Mouse (Mus musculus): Measurements from ENCODE around the gene Zfp426. TPM values are rescaled to one million over a fixed set of nuclear protein-coding genes. Genes with fewer than 3 reads are reported as not detected.
A peak's percentile ranks its signal among the peaks of the same experiment; 100 is the strongest.

Zfp426 gene
- polyA plus RNA-seq, 1 experiment from 2014 or later: 12.4 TPM

DNA sequence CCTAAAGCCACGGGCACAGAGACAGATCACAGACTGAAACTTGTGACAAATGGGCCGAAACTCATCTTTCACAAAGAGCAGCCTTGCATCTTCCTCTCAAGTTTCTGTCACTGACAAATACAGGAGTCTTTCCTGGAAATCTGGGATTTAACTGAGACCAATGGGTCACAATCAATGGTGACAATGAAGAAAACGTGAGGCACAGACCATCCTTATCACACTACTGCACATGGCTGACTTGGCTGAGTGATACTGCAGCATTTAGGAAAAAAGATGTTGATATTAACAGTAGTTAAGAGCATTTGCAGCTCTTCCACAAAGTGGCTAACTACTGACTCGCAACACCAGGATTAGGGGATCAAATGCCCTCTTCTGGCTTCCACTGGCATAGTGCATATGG is 19.1 kb upstream of the Zfp426 start:
- H3K36me3 ChIP-seq: peaks cover 59% of the 10 kb centered on the region

DNA sequence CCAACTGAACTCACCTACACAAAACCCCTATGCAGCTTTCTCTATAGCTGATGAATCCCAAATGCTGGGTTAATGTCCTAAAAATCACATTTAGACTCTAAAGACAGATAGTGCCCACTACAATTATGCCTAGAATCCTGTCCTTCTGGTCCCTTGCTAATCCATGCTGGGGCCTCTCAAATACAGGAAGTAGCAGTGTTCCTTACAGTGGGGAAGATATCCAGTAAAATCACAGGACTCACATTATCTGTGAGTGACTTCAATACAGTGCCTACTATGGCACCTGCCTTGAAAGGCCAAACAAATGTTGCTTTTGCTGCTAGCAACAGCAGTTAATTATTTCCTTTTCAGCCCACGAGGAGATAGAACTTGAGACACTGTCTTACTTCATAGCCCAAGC is 17.8 kb upstream of the Zfp426 start:
- Histone ChIP-seq H3K9ac (no peak overlapping the region), H3K27me3 (replicated peaks) (no peaks in the 10 kb centered on the region), H3K27ac (ENCODE audit: poor library complexity, severe bottlenecking) (no peak overlapping the region), H3K36me3 (peaks cover 62% of the 10 kb centered on the region), H3K4me1 (replicated peaks) (peaks cover 34% of the 10 kb centered on the region), H3K4me2 (no peak overlapping the region), H3K4me3 (no peak overlapping the region), H3K9me3 (replicated peaks) (no peaks in the 10 kb centered on the region)
- no peak for ATAC-seq (ENCODE audit: insufficient number of reproducible peaks, low FRiP score)
- WGBS: 62% methylated on average over 1 of the region's 1 CpGs

More for the DNA sequence above, 19.1 kb upstream of the Zfp426 start:
- Histone ChIP-seq H3K4me1 (replicated peaks) (peaks cover 34% of the 10 kb centered on the region), H3K4me3 (no peak overlapping the region), H3K27me3 (replicated peaks) (no peaks in the 10 kb centered on the region), H3K4me2 (no peak overlapping the region), H3K9ac (no peak overlapping the region), H3K9me3 (replicated peaks) (no peaks in the 10 kb centered on the region), H3K27ac (ENCODE audit: poor library complexity, severe bottlenecking) (no peak overlapping the region)
- no peak for ATAC-seq (ENCODE audit: insufficient number of reproducible peaks, low FRiP score)
- WGBS: 74% methylated on average over 4 of the region's 4 CpGs

DNA sequence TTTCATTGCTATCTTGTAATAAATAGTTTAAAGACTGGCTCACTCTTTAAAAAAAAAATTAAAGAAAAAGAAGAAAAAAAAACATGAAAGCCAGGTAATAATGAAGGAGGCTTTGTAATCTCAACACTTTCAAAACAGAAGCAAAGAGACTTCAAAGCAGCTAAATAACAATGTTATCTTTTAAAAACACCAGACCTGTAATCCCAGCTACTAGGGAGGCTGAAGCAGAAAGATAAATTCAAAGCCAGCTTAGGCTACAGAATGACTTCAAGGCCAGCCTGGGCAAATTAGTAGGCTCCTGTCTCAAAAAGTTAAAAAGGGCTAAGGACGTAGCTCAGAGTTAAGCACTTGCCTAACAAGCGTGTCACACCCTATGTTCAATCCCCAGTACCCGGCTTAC is 17.1 kb upstream of the Zfp426 start:
- WGBS: 70% methylated on average over 3 of the region's 3 CpGs
- Histone ChIP-seq H3K4me2 (no peak overlapping the region), H3K36me3 (peaks cover 63% of the 10 kb centered on the region), H3K27me3 (replicated peaks) (no peaks in the 10 kb centered on the region), H3K9me3 (replicated peaks) (no peaks in the 10 kb centered on the region), H3K4me3 (no peak overlapping the region), H3K27ac (ENCODE audit: poor library complexity, severe bottlenecking) (no peak overlapping the region), H3K9ac (no peak overlapping the region), H3K4me1 (replicated peaks) (peaks cover 29% of the 10 kb centered on the region)
- 0 out of 2 replicates have a peak, but pooled peaks have one; percentile 16 for ATAC-seq (ENCODE audit: insufficient number of reproducible peaks, low FRiP score)

DNA sequence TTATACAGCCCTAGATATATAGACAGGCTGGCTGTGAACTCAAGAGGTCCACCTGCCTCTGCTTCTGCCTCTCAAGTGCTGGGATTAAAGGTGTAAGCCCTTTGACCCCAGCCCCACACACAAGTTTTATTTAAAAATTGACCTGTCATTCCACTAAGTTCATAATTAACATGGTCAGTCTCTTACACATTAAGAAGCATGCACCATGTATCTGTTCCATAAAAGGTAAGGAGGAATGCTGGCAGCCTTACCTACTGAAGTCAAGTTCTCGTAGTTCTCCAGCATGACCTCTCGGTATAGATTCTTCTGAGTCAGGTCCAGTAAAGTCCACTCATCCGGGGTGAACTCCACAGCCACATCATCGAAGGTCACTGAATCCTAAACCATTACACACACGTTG is 12.3 kb upstream of the Zfp426 start:
- no peaks in the 10 kb centered on the region for H3K9me3 ChIP-seq (replicated peaks)
- H3K27me3 ChIP-seq (replicated peaks): no peaks in the 10 kb centered on the region
- H3K27ac ChIP-seq (ENCODE audit: poor library complexity, severe bottlenecking): no peak overlapping the region
- H3K4me3 ChIP-seq: no peak overlapping the region
- H3K4me2 ChIP-seq: no peak overlapping the region
- WGBS: 92% methylated on average over 5 of the region's 5 CpGs
- peaks cover 82% of the 10 kb centered on the region for H3K36me3 ChIP-seq
- ATAC-seq (ENCODE audit: insufficient number of reproducible peaks, low FRiP score): no peak
- H3K9ac ChIP-seq: no peak overlapping the region
- 0 out of 2 replicates have a peak, but pooled peaks cover 1% of the 10 kb centered on the region for H3K4me1 ChIP-seq (replicated peaks)

DNA sequence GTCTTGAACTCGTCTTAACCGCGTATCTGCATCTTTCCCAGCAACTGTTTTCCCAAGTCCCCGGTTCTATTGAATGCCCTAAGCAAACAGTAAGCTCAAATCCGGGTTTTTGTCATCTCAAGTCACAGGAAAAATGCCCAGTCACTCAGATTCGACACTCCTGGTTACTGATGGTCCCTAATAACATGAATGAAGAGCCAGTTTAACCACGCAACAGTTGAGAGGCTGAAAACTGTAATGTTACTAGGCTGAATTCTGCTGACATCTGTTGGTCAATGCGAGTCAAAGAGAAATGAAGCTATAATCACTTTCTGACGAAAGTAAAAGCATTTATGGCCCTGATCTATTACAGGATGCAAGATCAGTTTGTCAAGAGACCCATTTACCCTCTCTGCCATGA is 735 bp upstream of the Zfp426 start:
- ATAC-seq (ENCODE audit: insufficient number of reproducible peaks, low FRiP score): no peak
- peak overlapping the region; percentile 83 for H3K9ac ChIP-seq
- peaks cover 36% of the 10 kb centered on the region for H3K36me3 ChIP-seq

DNA sequence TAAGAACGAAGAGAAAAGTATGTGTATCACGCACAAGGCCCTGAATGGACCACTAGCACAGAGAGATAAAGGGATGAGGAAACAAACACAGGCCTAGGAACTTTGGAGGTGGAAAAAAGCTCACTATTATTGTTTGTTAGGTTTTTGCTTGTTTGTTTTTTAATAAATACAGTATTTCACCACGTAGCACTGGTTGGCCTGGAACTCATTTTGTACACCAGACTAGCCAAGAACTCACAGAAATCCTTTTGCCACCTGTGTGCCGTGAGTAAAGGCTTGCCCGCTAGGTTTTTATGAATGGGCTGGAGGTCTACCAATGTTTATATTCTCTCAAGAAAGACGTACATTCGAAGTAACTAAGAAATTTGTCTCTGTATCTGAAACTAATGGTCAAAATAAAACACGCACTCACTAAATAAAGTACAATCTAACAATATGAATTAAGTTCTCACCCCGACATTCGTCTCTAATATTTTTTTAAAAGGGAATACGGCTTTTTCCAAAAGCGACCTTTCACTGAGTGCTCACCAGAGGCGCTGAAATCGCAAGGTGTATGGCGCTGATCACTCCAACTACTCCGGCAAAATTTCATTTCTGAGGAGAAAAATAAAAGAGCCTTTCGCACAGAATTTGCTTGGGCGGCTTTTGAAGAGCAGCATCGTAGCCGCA is 554 bp downstream of the Zfp426 start:
- Histone ChIP-seq H3K4me3 (peak overlapping the region; percentile 71), H3K36me3 (peaks cover 27% of the 10 kb centered on the region)
- 8% methylated on average over 20 of the region's 20 CpGs for WGBS

More for the DNA sequence above, 735 bp upstream of the Zfp426 start:
- H3K27me3 ChIP-seq (replicated peaks): no peaks in the 10 kb centered on the region
- peaks cover 18% of the 10 kb centered on the region for H3K4me1 ChIP-seq (replicated peaks)
- H3K4me2 ChIP-seq: peak overlapping the region; percentile 93
- H3K4me3 ChIP-seq: peak overlapping the region; percentile 71
- H3K27ac ChIP-seq (ENCODE audit: poor library complexity, severe bottlenecking): peak overlapping the region; percentile 94
- no peaks in the 10 kb centered on the region for H3K9me3 ChIP-seq (replicated peaks)
- 6% methylated on average over 9 of the region's 9 CpGs for WGBS

DNA sequence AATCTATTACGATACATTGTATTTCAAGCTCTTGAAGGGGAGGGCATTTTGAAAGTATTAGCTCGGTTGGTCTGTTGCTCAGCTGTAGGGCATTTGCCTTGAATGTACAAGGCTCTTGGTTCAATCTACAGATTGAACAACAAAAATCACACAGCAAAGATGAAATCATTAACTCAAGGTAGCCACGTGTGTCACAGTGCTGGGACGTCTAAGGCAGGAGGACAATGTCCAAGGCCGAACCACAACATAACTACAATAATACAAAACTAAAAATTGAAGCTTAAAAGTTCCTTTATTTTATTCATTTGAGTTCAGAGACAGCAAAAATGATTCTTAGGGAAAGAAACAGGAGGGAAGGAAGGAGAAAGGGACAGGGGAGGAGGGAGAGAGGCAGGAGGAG is 3.0 kb downstream of the Zfp426 start:
- H3K36me3 ChIP-seq: peaks cover 34% of the 10 kb centered on the region

More for the DNA sequence above, 554 bp downstream of the Zfp426 start:
- Histone ChIP-seq H3K27ac (ENCODE audit: poor library complexity, severe bottlenecking) (peak overlapping the region; percentile 94), H3K9ac (peak overlapping the region; percentile 83), H3K4me1 (replicated peaks) (peaks cover 18% of the 10 kb centered on the region), H3K9me3 (replicated peaks) (no peaks in the 10 kb centered on the region), H3K4me2 (peak overlapping the region; percentile 93), H3K27me3 (replicated peaks) (no peaks in the 10 kb centered on the region)
- no peak for ATAC-seq (ENCODE audit: insufficient number of reproducible peaks, low FRiP score)

DNA sequence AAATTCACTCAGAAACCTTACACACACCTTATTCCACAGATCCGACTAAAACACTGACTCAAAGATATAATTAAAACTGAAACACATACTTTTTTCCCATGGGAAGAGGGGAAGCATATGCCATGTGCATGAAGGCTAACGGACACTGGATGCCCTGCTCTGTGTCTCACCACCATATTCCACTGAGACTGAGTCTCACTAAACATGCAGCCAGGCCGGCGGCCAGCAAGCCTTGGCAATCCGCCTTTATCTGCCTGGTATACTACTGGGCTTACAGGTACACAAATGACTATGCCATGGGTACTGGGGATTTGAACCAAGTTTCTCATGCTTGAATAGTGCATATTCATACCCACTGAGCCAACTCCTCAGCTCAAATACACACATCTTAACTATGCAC is 13.2 kb downstream of the Zfp426 start:
- H3K9me3 ChIP-seq (replicated peaks): no peaks in the 10 kb centered on the region
- peaks cover 66% of the 10 kb centered on the region for H3K36me3 ChIP-seq
- no peak overlapping the region for H3K4me2 ChIP-seq
- ATAC-seq (ENCODE audit: insufficient number of reproducible peaks, low FRiP score): no peak
- 92% methylated on average over 5 of the region's 5 CpGs for WGBS
- H3K27ac ChIP-seq (ENCODE audit: poor library complexity, severe bottlenecking): no peak overlapping the region
- no peak overlapping the region for H3K4me3 ChIP-seq
- no peaks in the 10 kb centered on the region for H3K4me1 ChIP-seq (replicated peaks)
- H3K27me3 ChIP-seq (replicated peaks): no peaks in the 10 kb centered on the region
- H3K9ac ChIP-seq: no peak overlapping the region

More for the DNA sequence above, 3.0 kb downstream of the Zfp426 start:
- no peaks in the 10 kb centered on the region for H3K27me3 ChIP-seq (replicated peaks)
- H3K9ac ChIP-seq: no peak overlapping the region
- no peaks in the 10 kb centered on the region for H3K9me3 ChIP-seq (replicated peaks)
- H3K4me2 ChIP-seq: no peak overlapping the region
- H3K27ac ChIP-seq (ENCODE audit: poor library complexity, severe bottlenecking): no peak overlapping the region
- no peak for ATAC-seq (ENCODE audit: insufficient number of reproducible peaks, low FRiP score)
- 92% methylated on average over 5 of the region's 5 CpGs for WGBS
- H3K4me1 ChIP-seq (replicated peaks): peaks cover 18% of the 10 kb centered on the region
- H3K4me3 ChIP-seq: no peak overlapping the region

DNA sequence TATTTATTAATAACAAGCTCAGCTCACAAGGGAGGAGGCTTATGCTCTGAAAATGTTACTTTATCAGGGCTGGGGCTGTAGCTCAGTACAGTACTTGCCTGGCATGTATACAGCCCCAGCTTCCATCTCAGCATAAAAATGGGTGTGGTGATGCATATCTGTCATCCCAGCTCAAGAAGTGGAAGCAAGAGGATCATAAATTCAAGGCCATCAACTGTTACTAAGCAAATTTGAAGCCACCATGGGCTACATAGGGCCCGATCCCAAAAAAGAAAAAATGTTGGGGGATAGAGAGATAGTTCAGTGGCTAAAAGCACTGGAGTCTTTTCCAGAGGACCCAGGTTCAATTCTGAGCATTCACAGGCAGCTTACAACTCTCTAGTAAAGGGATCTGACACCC is 15.9 kb downstream of the Zfp426 start:
- Histone ChIP-seq H3K27ac (ENCODE audit: poor library complexity, severe bottlenecking) (no peak overlapping the region), H3K9ac (no peak overlapping the region), H3K9me3 (replicated peaks) (peaks cover 4% of the 10 kb centered on the region; the same call in 1 of the 2 replicates), H3K4me3 (no peak overlapping the region), H3K36me3 (peaks cover 70% of the 10 kb centered on the region), H3K27me3 (replicated peaks) (no peaks in the 10 kb centered on the region), H3K4me2 (no peak overlapping the region), H3K4me1 (replicated peaks) (no peaks in the 10 kb centered on the region)
- no peak for ATAC-seq (ENCODE audit: insufficient number of reproducible peaks, low FRiP score)
- WGBS: 84% methylated on average over 1 of the region's 1 CpGs

DNA sequence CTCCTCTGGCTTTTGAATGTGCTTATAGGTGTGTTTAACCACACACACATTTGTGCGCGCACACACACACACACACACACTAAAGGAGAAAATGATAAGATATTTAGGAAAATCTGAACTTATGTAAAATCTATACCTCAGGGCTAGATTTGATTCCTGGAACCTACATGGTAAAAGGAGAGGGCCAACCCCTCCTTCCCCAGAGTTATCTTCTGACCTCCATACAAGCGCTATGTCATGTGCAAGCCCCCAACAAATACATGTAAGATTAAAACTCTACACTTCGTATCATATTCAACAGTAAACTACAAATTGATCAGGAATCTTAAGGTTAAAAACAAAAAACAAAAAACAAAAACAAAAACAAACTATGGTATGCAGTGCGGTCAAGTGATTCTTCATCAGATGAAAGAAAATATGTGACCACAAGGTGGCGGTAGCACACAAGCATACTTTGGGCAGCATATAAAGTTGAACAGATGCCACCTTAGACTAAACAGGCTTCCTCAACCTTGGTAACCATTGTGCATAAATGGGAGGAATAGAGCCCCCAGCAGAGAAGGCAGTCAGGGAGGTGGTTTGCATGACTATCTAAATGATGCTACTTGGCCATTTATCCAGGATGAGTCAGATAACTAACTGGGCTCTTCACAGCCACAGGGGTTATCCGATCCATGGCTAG is 25.6 kb downstream of the Zfp426 start:
- Histone ChIP-seq H3K27ac (ENCODE audit: poor library complexity, severe bottlenecking) (no peak overlapping the region), H3K27me3 (replicated peaks) (peaks cover 8% of the 10 kb centered on the region; the same call in 1 of the 2 replicates), H3K36me3 (peaks cover 32% of the 10 kb centered on the region), H3K4me2 (no peak overlapping the region), H3K4me3 (no peak overlapping the region), H3K4me1 (replicated peaks) (no peaks in the 10 kb centered on the region), H3K9me3 (replicated peaks) (peaks cover 23% of the 10 kb centered on the region), H3K9ac (no peak overlapping the region)
- WGBS: 57% methylated on average over 7 of the region's 7 CpGs
- no peak for ATAC-seq (ENCODE audit: insufficient number of reproducible peaks, low FRiP score)

DNA sequence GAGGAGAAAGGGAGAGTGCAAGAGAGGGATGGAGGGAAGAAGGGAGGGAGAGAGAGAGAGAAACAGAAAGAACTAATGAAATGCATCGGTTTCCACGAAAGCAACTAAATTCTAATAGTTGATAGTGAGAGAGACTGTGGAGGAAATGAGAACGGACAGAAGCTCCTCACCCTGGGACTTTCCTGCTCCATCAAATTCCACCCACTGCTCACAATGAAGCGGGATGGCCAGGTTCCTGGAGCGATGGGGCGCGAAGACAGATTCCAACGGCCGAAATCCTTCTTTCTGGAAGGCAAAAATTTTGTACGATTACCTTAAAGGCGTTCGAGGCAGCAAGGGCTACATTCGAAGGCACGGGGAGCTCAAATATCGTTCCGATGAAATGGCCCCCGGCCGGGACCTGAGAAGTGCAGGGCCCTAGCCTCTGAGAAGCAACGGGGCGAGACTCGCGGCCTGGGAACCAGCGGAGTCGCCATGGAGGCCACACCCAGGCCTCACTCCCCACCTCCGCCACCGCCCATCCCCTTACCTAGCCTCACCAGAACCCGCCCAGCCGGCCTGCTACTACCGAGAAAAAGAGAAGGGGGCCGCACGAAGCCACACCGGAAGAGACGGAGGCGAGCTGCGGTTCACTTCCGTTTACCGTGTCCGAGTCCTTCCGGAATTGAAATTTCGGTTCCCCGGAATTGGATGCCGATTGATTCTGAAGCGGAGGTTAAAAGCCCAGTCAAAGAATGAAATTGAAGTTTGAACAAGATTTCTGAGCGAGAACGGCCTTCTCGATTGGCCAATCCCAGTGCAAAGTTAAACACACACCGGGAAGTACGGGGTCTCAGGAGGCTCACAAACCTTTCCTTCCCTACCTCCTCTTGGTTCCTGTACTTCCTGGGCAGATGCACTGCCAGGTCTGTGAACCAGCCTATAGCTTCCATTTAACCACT is 32.9 kb downstream of the Zfp426 start, which contains the start of gene Zfp26:
Gene Zfp26, minus strand, starts transcription at position 786 of the 941 bp plus-strand sequence.
- H3K4me3 ChIP-seq: peak within 1 kb of the TSS; percentile 75
- peaks cover 9% of the 10 kb centered on the region; the same call in 1 of the 2 replicates for H3K27me3 ChIP-seq (replicated peaks)
- peaks cover 22% of the 10 kb centered on the region for H3K36me3 ChIP-seq
- WGBS: 0% methylated on average over 48 of the region's 48 CpGs
- peak within 1 kb of the TSS; percentile 88 for H3K9ac ChIP-seq
- H3K4me2 ChIP-seq: peak within 1 kb of the TSS; percentile 93
- peak; percentile 85 for ATAC-seq (ENCODE audit: insufficient number of reproducible peaks, low FRiP score)
- H3K4me1 ChIP-seq (replicated peaks): peaks cover 12% of the 10 kb centered on the region
- H3K9me3 ChIP-seq (replicated peaks): no peaks in the 10 kb centered on the region
- peak within 1 kb of the TSS; percentile 79 for H3K27ac ChIP-seq (ENCODE audit: poor library complexity, severe bottlenecking)
